Mouse (Mus musculus) midbrain, postnatal 0 days (tissue): ENCODE measurements around the gene Abcg5. TPM values are rescaled to one million over a fixed set of nuclear protein-coding genes. Genes with fewer than 3 reads are reported as not detected.

ENCODE experiments used
- ATAC-seq: fragments of 200-750 bp; cut with Nextera tagmentation; 2 replicates; pipeline ENCODE4 v1.8.0; 2017; ENCODE audit warnings: moderate number of reproducible peaks, mild to moderate bottlenecking, moderate TSS enrichment, moderate library complexity; ENCODE audit not compliant: low FRiP score
- DNase-seq: peaks from one replicate; pipeline ENCODE4 v3.0.0-alpha.2; 2015; ENCODE audit warnings: low spot score
- H3K27ac ChIP-seq: fragments of 300-500 bp; sonication (generic); 2 replicates; pipeline ENCODE4 v1.5.1; 2014; ENCODE audit warnings: low read depth, mild to moderate bottlenecking, low read length, mixed read lengths
- H3K27me3 ChIP-seq: fragments of 300-500 bp; sonication (generic); 2 replicates; pipeline ENCODE4 v1.6.1; 2014; ENCODE audit warnings: low read length, control low read depth, mixed read lengths; ENCODE audit not compliant: insufficient read depth
- H3K36me3 ChIP-seq: fragments of 300-500 bp; sonication (generic); 2 replicates; pipeline ENCODE4 v1.6.1; 2014; ENCODE audit warnings: low read length, control low read depth, mixed read lengths; ENCODE audit not compliant: insufficient read depth
- H3K4me1 ChIP-seq: fragments of 300-500 bp; sonication (generic); 2 replicates; pipeline ENCODE4 v1.6.1; 2014; ENCODE audit warnings: mild to moderate bottlenecking, control low read depth, antibody characterized with exemption, low read length, mixed read lengths; ENCODE audit not compliant: insufficient read depth
- H3K4me2 ChIP-seq: fragments of 300-500 bp; sonication (generic); 2 replicates; pipeline ENCODE4 v1.6.1; 2014; ENCODE audit warnings: low read depth, mild to moderate bottlenecking, low read length, mixed read lengths; ENCODE audit not compliant: poor library complexity, severe bottlenecking
- H3K4me3 ChIP-seq: fragments of 300-500 bp; sonication (generic); 2 replicates; pipeline ENCODE4 v1.5.1; 2014; ENCODE audit warnings: low read depth, mild to moderate bottlenecking, low read length, moderate library complexity
- H3K9ac ChIP-seq: fragments of 300-500 bp; sonication (generic); replicated peaks from 2 replicates; pipeline ENCODE4 v1.6.1; 2014; ENCODE audit warnings: mild to moderate bottlenecking, low read length, moderate library complexity, mixed read lengths; ENCODE audit not compliant: poor library complexity, severe bottlenecking
- H3K9me3 ChIP-seq: fragments of 300-500 bp; sonication (generic); 2 replicates; pipeline ENCODE4 v1.6.1; 2016; ENCODE audit warnings: low read length, control low read depth
- CTCF ChIP-seq: IDR thresholded peaks from 2 replicates; pipeline ENCODE4 v1.5.1; 2016; ENCODE audit warnings: antibody characterized with exemption, mild to moderate bottlenecking
- WGBS: fragments of 180-500 bp; shearing (Covaris S2); extraction: QIAGEN DNeasy Blood & Tissue Kit; methylation state at CpG from one replicate; pipeline ENCODE4 v1.1.7; 2014; 5-methylcytosine and 5-hydroxymethylcytosine counted together
- polyA plus RNA-seq: library from polyadenylated mRNA; unstranded; fragments of >200 nt; fragmentation: Nextera tagmentation; extraction: Ambion mirVana; gene quantifications from 2 replicates; pipeline ENCODE4 v1.2.1, GENCODE M21; 2015
- total RNA-seq: library from RNA; depleted of rRNA; stranded (reverse); fragments of >200 nt; gene quantifications from 2 replicates; pipeline ENCODE4 v1.2.3, GENCODE M21; 2014

Abcg5 gene
- total and polyA plus RNA-seq, 2 experiments from 2014 or later = 1.3 to 2.9 TPM

GRCm38 (mm10) chr17:84709403-84709851 lies 26.6 kb upstream of the Abcg5 start:
- H3K27me3 ChIP-seq = no peaks in the 10 kb centered on the region
- ATAC-seq = 0 out of 2 replicates have a peak, but pooled peaks have one; percentile 41
- no peak overlapping the region for H3K9ac ChIP-seq
- peaks cover 19% of the 10 kb centered on the region for H3K36me3 ChIP-seq
- WGBS = 23% methylated on average over 17 of the region's 17 CpGs
- peak overlapping the region; percentile 26; the same call in 1 of the 2 replicates for H3K27ac ChIP-seq
- DNase-seq = peak; percentile 78
- H3K4me2 ChIP-seq = 0 out of 2 replicates have a peak overlapping the region, but pooled peaks have one; percentile 25
- TF ChIP-seq CTCF = no peak; the same call in 1 of the 2 replicates
- no peaks in the 10 kb centered on the region for H3K9me3 ChIP-seq
- peaks cover 2% of the 10 kb centered on the region; the same call in 1 of the 2 replicates for H3K4me1 ChIP-seq
- no peak overlapping the region for H3K4me3 ChIP-seq

- ATAC-seq (no peak), DNase-seq (no peak)
- TF ChIP-seq CTCF = no peak
- Histone ChIP-seq H3K36me3 (peaks cover 19% of the 10 kb centered on the region), H3K9me3 (no peaks in the 10 kb centered on the region), H3K4me1 (peaks cover 2% of the 10 kb centered on the region; the same call in 1 of the 2 replicates), H3K27ac (peak overlapping the region; percentile 26; the same call in 1 of the 2 replicates), H3K27me3 (no peaks in the 10 kb centered on the region), H3K4me3 (no peak overlapping the region), H3K9ac (no peak overlapping the region), H3K4me2 (no peak overlapping the region)
- WGBS = 78% methylated on average over 7 of the region's 7 CpGs
These were observed 26.0 kb upstream of the Abcg5 start for GRCm38 (mm10) chr17:84708818-84709217.

- DNase-seq (no peak), ATAC-seq (no peak)
- peak; percentile 50 for TF ChIP-seq CTCF
- H3K4me1 ChIP-seq = peaks cover 6% of the 10 kb centered on the region
- 69% methylated on average over 4 of the region's 4 CpGs for WGBS
- no peak overlapping the region for H3K4me3 ChIP-seq
- no peak overlapping the region for H3K9ac ChIP-seq
- H3K36me3 ChIP-seq = peaks cover 19% of the 10 kb centered on the region
- H3K27ac ChIP-seq = no peak overlapping the region
- no peak overlapping the region for H3K4me2 ChIP-seq
- no peaks in the 10 kb centered on the region for H3K27me3 ChIP-seq
- no peaks in the 10 kb centered on the region for H3K9me3 ChIP-seq
These were observed 24.6 kb upstream of the Abcg5 start for GRCm38 (mm10) chr17:84707407-84707806.

- no peak overlapping the region for H3K27ac ChIP-seq
- DNase-seq (peak; percentile 79), ATAC-seq (peak; percentile 51; the same call in 1 of the 2 replicates)
- peaks cover 4% of the 10 kb centered on the region; the same call in 1 of the 2 replicates for H3K4me1 ChIP-seq
- no peak overlapping the region for H3K4me3 ChIP-seq
- WGBS = 25% methylated on average over 5 of the region's 5 CpGs
- no peaks in the 10 kb centered on the region for H3K36me3 ChIP-seq
- H3K4me2 ChIP-seq = no peak overlapping the region
- H3K9me3 ChIP-seq = no peaks in the 10 kb centered on the region
- H3K27me3 ChIP-seq = no peaks in the 10 kb centered on the region
- peak; percentile 95 for TF ChIP-seq CTCF
- H3K9ac ChIP-seq = no peak overlapping the region
These were observed 15.9 kb upstream of the Abcg5 start for GRCm38 (mm10) chr17:84698727-84699126.

- DNase-seq (no peak), ATAC-seq (no peak)
- no peaks in the 10 kb centered on the region for H3K9me3 ChIP-seq
- no peaks in the 10 kb centered on the region for H3K4me1 ChIP-seq
- no peak overlapping the region for H3K4me2 ChIP-seq
- TF ChIP-seq CTCF = no peak
- no peaks in the 10 kb centered on the region for H3K36me3 ChIP-seq
- H3K27me3 ChIP-seq = no peaks in the 10 kb centered on the region
- H3K27ac ChIP-seq = no peak overlapping the region
- no peak overlapping the region for H3K9ac ChIP-seq
- 74% methylated on average over 6 of the region's 6 CpGs for WGBS
- no peak overlapping the region for H3K4me3 ChIP-seq
These were observed 13.7 kb upstream of the Abcg5 start for GRCm38 (mm10) chr17:84696537-84696936.

GRCm38 (mm10) chr17:84693741-84694140 lies 10.9 kb upstream of the Abcg5 start:
- H3K9me3 ChIP-seq = no peaks in the 10 kb centered on the region
- H3K4me2 ChIP-seq = no peak overlapping the region
- H3K36me3 ChIP-seq = no peaks in the 10 kb centered on the region
- 75% methylated on average over 2 of the region's 2 CpGs for WGBS
- no peaks in the 10 kb centered on the region for H3K4me1 ChIP-seq
- H3K9ac ChIP-seq = no peak overlapping the region
- TF ChIP-seq CTCF = no peak
- no peak overlapping the region for H3K4me3 ChIP-seq
- H3K27ac ChIP-seq = no peak overlapping the region
- DNase-seq (no peak), ATAC-seq (no peak)
- H3K27me3 ChIP-seq = no peaks in the 10 kb centered on the region
